Mouse (Mus musculus) ES-E14 (cell line): ENCODE measurements around the gene Cygb. TPM values are rescaled to one million over a fixed set of nuclear protein-coding genes. Genes with fewer than 3 reads are reported as not detected.
"Not testable (repeated sequence)": the region's sequence is repeated elsewhere in the genome, so short reads cannot be mapped to it uniquely, and the experiment has no call there.

ENCODE experiments used
- DNase-seq: peaks from one replicate; pipeline ENCODE4 v3.0.0-alpha.2; 2013; ENCODE audit warnings: low read depth, low spot score
- H3K27ac ChIP-seq: 2 replicates; pipeline ENCODE4 v1.5.1; 2012; ENCODE audit warnings: low read depth, mild to moderate bottlenecking, low read length, moderate library complexity, mixed read lengths; ENCODE audit not compliant: poor library complexity, insufficient read depth, severe bottlenecking
- H3K36me3 ChIP-seq: 2 replicates; pipeline ENCODE4 v1.6.1; 2012; ENCODE audit warnings: mild to moderate bottlenecking, low read length, moderate library complexity, mixed read lengths; ENCODE audit not compliant: control insufficient read depth, poor library complexity, insufficient read depth, severe bottlenecking
- H3K4me1 ChIP-seq, 2 experiments: fragments of 150-350 bp in 1 of 2; sonication (generic) in 1 of 2; 2 replicates each; pipeline ENCODE4 v1.6.1; 2012; ENCODE audit warnings: low read length in 2 of 2, mild to moderate bottlenecking in 1 of 2, mixed read lengths in 1 of 2; ENCODE audit not compliant: control insufficient read depth in 2 of 2, insufficient read depth in 2 of 2, poor library complexity in 1 of 2
- H3K4me3 ChIP-seq, 2 experiments: fragments of 150-350 bp in 1 of 2; sonication (generic) in 1 of 2; 2 replicates each; pipeline ENCODE4 v1.5.1; 2012; ENCODE audit warnings: low read length in 2 of 2, low read depth in 1 of 2, mild to moderate bottlenecking in 1 of 2, mixed read lengths in 1 of 2; ENCODE audit not compliant: insufficient read depth in 1 of 2, poor library complexity in 1 of 2, severe bottlenecking in 1 of 2
- H3K9ac ChIP-seq: 2 replicates; pipeline ENCODE4 v1.6.1; 2012; ENCODE audit warnings: low read depth, mild to moderate bottlenecking, low read length, mixed read lengths; ENCODE audit not compliant: poor library complexity, insufficient read depth, severe bottlenecking
- H3K9me3 ChIP-seq: fragments of 150-350 bp; sonication (generic); 2 replicates; pipeline ENCODE4 v1.6.1; 2012; ENCODE audit warnings: low read depth, mild to moderate bottlenecking, low read length; ENCODE audit not compliant: control insufficient read depth, insufficient read depth
- CHD2 ChIP-seq: IDR thresholded peaks from 2 replicates; pipeline ENCODE4 v1.6.1; 2014; ENCODE audit warnings: mild to moderate bottlenecking, low read depth, low read length, inconsistent platforms
- HCFC1 ChIP-seq: IDR thresholded peaks from 2 replicates; pipeline ENCODE4 v1.6.1; 2012; ENCODE audit warnings: low read length, inconsistent platforms, borderline replicate concordance; ENCODE audit not compliant: insufficient read depth
- MAFK ChIP-seq: IDR thresholded peaks from 2 replicates; pipeline ENCODE4 v1.6.1; 2014; ENCODE audit warnings: mild to moderate bottlenecking, low read depth, low read length, inconsistent platforms; ENCODE audit not compliant: insufficient read depth
- ZC3H11A ChIP-seq: IDR thresholded peaks from 2 replicates; pipeline ENCODE4 v1.6.1; 2012; ENCODE audit warnings: low read depth, mild to moderate bottlenecking, inconsistent platforms, low read length, borderline replicate concordance
- ZNF384 ChIP-seq: IDR thresholded peaks from 2 replicates; pipeline ENCODE4 v1.6.1; 2012; ENCODE audit warnings: low read depth, low read length, inconsistent platforms
- in situ Hi-C, 2 experiments: fragments of 600-800 bp; cut with MboI; formaldehyde crosslinking; loops; one replicate each; pipeline ENCODE4 v1.15.1; 2025; ENCODE audit warnings: low sequenced_read_pairs in 2 of 2, inconsistent platforms in 1 of 2; ENCODE audit not compliant: unreplicated experiment in 2 of 2
- total RNA-seq: library from RNA; depleted of rRNA; stranded (reverse); fragments of 300-350 nt; gene quantifications from 2 replicates; pipeline ENCODE4 v1.2.3, GENCODE M21; 2012

The Cygb gene
- total RNA-seq, 1 experiment = 0.40 TPM

GRCm38 (mm10) chr11:116676175-116676976, 22.3 kb upstream of the Cygb start:
- Histone ChIP-seq H3K4me3 (no peak overlapping the region), H3K27ac (no peak overlapping the region), H3K9ac (no peak overlapping the region), H3K4me1 (peaks cover 0 to 26% of the 10 kb centered on the region in 2 experiments; a peak in 2 of 4 replicates), H3K9me3 (no peaks in the 10 kb centered on the region), H3K36me3 (peaks cover 69% of the 10 kb centered on the region)
- TF ChIP-seq CHD2 = peak; percentile 41; the same call in 1 of the 2 replicates
- no peak for TF ChIP-seq HCFC1
- DNase-seq = no peak
- in situ Hi-C loops = no loop called here

- DNase-seq, H3K27ac ChIP-seq, H3K9ac ChIP-seq, in situ Hi-C loops, H3K4me3 ChIP-seq, H3K9me3 ChIP-seq: not testable (repeated sequence)
- Histone ChIP-seq H3K4me1 (peaks cover 0 to 26% of the 10 kb centered on the region in 2 experiments; a peak in 3 of 4 replicates), H3K36me3 (peaks cover 65% of the 10 kb centered on the region)
Measured at GRCm38 (mm10) chr11:116675429-116675828, 21.3 kb upstream of the Cygb start.

GRCm38 (mm10) chr11:116674616-116675379, 20.7 kb upstream of the Cygb start:
- in situ Hi-C loops = no loop called here
- Histone ChIP-seq H3K9ac (no peak overlapping the region), H3K27ac (no peak overlapping the region), H3K9me3 (no peaks in the 10 kb centered on the region), H3K4me3 (no peak overlapping the region), H3K4me1 (peaks cover 0 to 22% of the 10 kb centered on the region in 2 experiments; a peak in 3 of 4 replicates), H3K36me3 (peaks cover 65% of the 10 kb centered on the region)
- no peak for DNase-seq
- no peak for TF ChIP-seq ZNF384
- no peak for TF ChIP-seq CHD2
- TF ChIP-seq MAFK = no peak

GRCm38 (mm10) chr11:116673410-116673809, 19.3 kb upstream of the Cygb start:
- Histone ChIP-seq H3K9ac (peak overlapping the region; percentile 95), H3K4me3 (peak overlapping the region in 1 of 2 experiments; percentile 78; a peak in 2 of 4 replicates), H3K36me3 (peaks cover 58% of the 10 kb centered on the region), H3K27ac (no peak overlapping the region), H3K9me3 (no peaks in the 10 kb centered on the region), H3K4me1 (peaks cover 0 to 18% of the 10 kb centered on the region in 2 experiments; a peak in 2 of 4 replicates)
- no peak for TF ChIP-seq ZNF384
- TF ChIP-seq HCFC1 = no peak
- TF ChIP-seq ZC3H11A = no peak
- TF ChIP-seq CHD2 = no peak
- TF ChIP-seq MAFK = no peak
- in situ Hi-C loops = no loop called here
- DNase-seq = no peak

- Histone ChIP-seq H3K4me1 (peaks cover 0 to 16% of the 10 kb centered on the region in 2 experiments; a peak in 2 of 4 replicates), H3K36me3 (peaks cover 55% of the 10 kb centered on the region), H3K9ac (peak overlapping the region; percentile 95), H3K4me3 (peak overlapping the region; percentile 78 to 79), H3K9me3 (no peaks in the 10 kb centered on the region), H3K27ac (peak overlapping the region; percentile 74; the same call in 1 of the 2 replicates)
- DNase-seq = peak; percentile 58
- no peak for TF ChIP-seq ZC3H11A
- 0 out of 2 replicates have a peak, but pooled peaks have one; percentile 19 for TF ChIP-seq CHD2
- no peak for TF ChIP-seq ZNF384
- TF ChIP-seq MAFK = peak; percentile 72
- 0 out of 2 replicates have a peak, but pooled peaks have one; percentile 28 for TF ChIP-seq HCFC1
- in situ Hi-C loops = no loop called here
Measured at GRCm38 (mm10) chr11:116672595-116672994, 18.5 kb upstream of the Cygb start.
